Mouse (Mus musculus) heart, postnatal 0 days (tissue): ENCODE results near the gene Cry2. TPM values are rescaled to one million over a fixed set of nuclear protein-coding genes. Genes with fewer than 3 reads are reported as not detected.

Experiments
- ATAC-seq: fragments of 200-750 bp; cut with Nextera tagmentation; 2 replicates; pipeline ENCODE4 v1.8.0; 2017; ENCODE audit warnings: low read depth, moderate number of reproducible peaks, moderate library complexity; ENCODE audit not compliant: insufficient read depth
- DNase-seq: peaks from one replicate; pipeline ENCODE4 v3.0.0-alpha.2; 2016; ENCODE audit warnings: low spot score
- H3K27ac ChIP-seq: fragments of 300-500 bp; sonication (generic); 2 replicates; pipeline ENCODE4 v1.5.1; 2014; ENCODE audit warnings: low read depth, mild to moderate bottlenecking
- H3K27me3 ChIP-seq: fragments of 300-500 bp; sonication (generic); 2 replicates; pipeline ENCODE4 v1.6.1; 2014; ENCODE audit warnings: low read length, mixed read lengths; ENCODE audit not compliant: control insufficient read depth, insufficient read depth
- H3K36me3 ChIP-seq: fragments of 300-500 bp; sonication (generic); replicated peaks from 2 replicates; pipeline ENCODE4 v1.6.1; 2014; ENCODE audit warnings: low read length, mixed read lengths; ENCODE audit not compliant: control insufficient read depth, insufficient read depth
- H3K4me1 ChIP-seq: fragments of 300-500 bp; sonication (generic); 2 replicates; pipeline ENCODE4 v1.6.1; 2014; ENCODE audit warnings: antibody characterized with exemption; ENCODE audit not compliant: control insufficient read depth, insufficient read depth
- H3K4me2 ChIP-seq: fragments of 300-500 bp; sonication (generic); 2 replicates; pipeline ENCODE4 v1.6.1; 2014; ENCODE audit warnings: low read depth, mild to moderate bottlenecking, low read length, moderate library complexity
- H3K4me3 ChIP-seq: fragments of 300-500 bp; sonication (generic); 2 replicates; pipeline ENCODE4 v1.5.1; 2014; ENCODE audit warnings: low read depth, low read length
- H3K9ac ChIP-seq: fragments of 300-500 bp; sonication (generic); replicated peaks from 2 replicates; pipeline ENCODE4 v1.6.1; 2014; ENCODE audit warnings: low read depth, low read length, mixed read lengths
- H3K9me3 ChIP-seq: fragments of 300-500 bp; sonication (generic); replicated peaks from 2 replicates; pipeline ENCODE4 v1.6.1; 2016; ENCODE audit warnings: low read length; ENCODE audit not compliant: control insufficient read depth
- CTCF ChIP-seq: IDR thresholded peaks from 2 replicates; pipeline ENCODE4 v1.5.1; 2016; ENCODE audit warnings: antibody characterized with exemption, control low read depth, low read depth
- EP300 ChIP-seq: IDR thresholded peaks from 2 replicates; pipeline ENCODE4 v1.6.1; 2016; ENCODE audit warnings: antibody characterized with exemption, low read depth
- WGBS: fragments of 180-500 bp; shearing (Covaris S2); extraction: QIAGEN DNeasy Blood & Tissue Kit; methylation state at CpG from one replicate; pipeline ENCODE4 v1.1.7; 2014; 5-methylcytosine and 5-hydroxymethylcytosine counted together
- polyA plus RNA-seq: library from polyadenylated mRNA; unstranded; fragments of >200 nt; fragmentation: Nextera tagmentation; extraction: Ambion mirVana; gene quantifications from 2 replicates; pipeline ENCODE4 v1.2.1, GENCODE M21; 2015
- total RNA-seq: library from RNA; depleted of rRNA; stranded (reverse); fragments of >200 nt; gene quantifications from 2 replicates; pipeline ENCODE4 v1.2.3, GENCODE M21; 2014; ENCODE audit warnings: low replicate concordance

The Cry2 gene
- total and polyA plus RNA-seq, 2 experiments from 2014 or later, result 9.5 to 17.3 TPM

GRCm38 (mm10) chr2:92392318-92393264 is 41.3 kb downstream of the Cry2 start:
- DNase-seq, result no peak
- H3K27me3 ChIP-seq, result peaks cover 46% of the 10 kb centered on the region

GRCm38 (mm10) chr2:92391703-92392317 is 42.0 kb downstream of the Cry2 start:
- whole genome bisulfite sequencing, result 33% methylated on average over 11 of the region's 11 CpGs
- TF ChIP-seq CTCF (no peak), EP300 (no peak)
- no peak for ATAC-seq

More at GRCm38 (mm10) chr2:92392318-92393264, 41.3 kb downstream of the Cry2 start:
- ATAC-seq, result no peak
- no peak overlapping the region for H3K4me3 ChIP-seq
- TF ChIP-seq CTCF (no peak), EP300 (no peak)
- H3K9ac ChIP-seq, result no peak overlapping the region
- peaks cover 16% of the 10 kb centered on the region for H3K4me1 ChIP-seq
- H3K4me2 ChIP-seq, result peak overlapping the region; percentile 44
- WGBS, result 7% methylated on average over 26 of the region's 26 CpGs
- H3K36me3 ChIP-seq, result no peaks in the 10 kb centered on the region
- no peaks in the 10 kb centered on the region for H3K9me3 ChIP-seq
- H3K27ac ChIP-seq, result no peak overlapping the region

GRCm38 (mm10) chr2:92391116-92391515 is 42.7 kb downstream of the Cry2 start:
- no peak overlapping the region for H3K4me3 ChIP-seq
- no peak overlapping the region for H3K4me2 ChIP-seq
- no peak for TF ChIP-seq EP300
- no peak for TF ChIP-seq CTCF
- H3K36me3 ChIP-seq, result no peaks in the 10 kb centered on the region
- ATAC-seq (no peak), DNase-seq (no peak)
- no peak overlapping the region for H3K27ac ChIP-seq
- 84% methylated on average over 8 of the region's 8 CpGs for WGBS
- H3K9ac ChIP-seq, result no peak overlapping the region
- H3K27me3 ChIP-seq, result peaks cover 46% of the 10 kb centered on the region
- H3K4me1 ChIP-seq, result peaks cover 16% of the 10 kb centered on the region
- no peaks in the 10 kb centered on the region for H3K9me3 ChIP-seq

More at GRCm38 (mm10) chr2:92391703-92392317, 42.0 kb downstream of the Cry2 start:
- Histone ChIP-seq H3K9ac (no peak overlapping the region), H3K9me3 (no peaks in the 10 kb centered on the region), H3K27me3 (peaks cover 46% of the 10 kb centered on the region), H3K36me3 (no peaks in the 10 kb centered on the region), H3K4me2 (peak overlapping the region; percentile 44), H3K4me1 (peaks cover 16% of the 10 kb centered on the region), H3K4me3 (no peak overlapping the region), H3K27ac (no peak overlapping the region)
- DNase-seq, result no peak

- WGBS, result 63% methylated on average over 6 of the region's 6 CpGs
- H3K27me3 ChIP-seq, result peaks cover 43% of the 10 kb centered on the region
- no peak for TF ChIP-seq EP300
- TF ChIP-seq CTCF, result no peak
These were observed 43.5 kb downstream of the Cry2 start for GRCm38 (mm10) chr2:92390206-92390930.

GRCm38 (mm10) chr2:92389645-92390044 is 44.2 kb downstream of the Cry2 start:
- 0 out of 2 replicates have a peak, but pooled peaks have one; percentile 1 for ATAC-seq
- WGBS, result 12% methylated on average over 10 of the region's 10 CpGs
- no peak overlapping the region; the same call in 1 of the 2 replicates for H3K9ac ChIP-seq
- peaks cover 16% of the 10 kb centered on the region for H3K4me1 ChIP-seq
- peak overlapping the region; percentile 57 for H3K4me3 ChIP-seq
- H3K27me3 ChIP-seq, result peaks cover 39% of the 10 kb centered on the region
- H3K36me3 ChIP-seq, result no peaks in the 10 kb centered on the region
- no peak overlapping the region for H3K27ac ChIP-seq
- no peak for TF ChIP-seq CTCF
- TF ChIP-seq EP300, result no peak
- H3K4me2 ChIP-seq, result peak overlapping the region; percentile 67
- H3K9me3 ChIP-seq, result no peaks in the 10 kb centered on the region
- DNase-seq, result no peak

More at GRCm38 (mm10) chr2:92390206-92390930, 43.5 kb downstream of the Cry2 start:
- DNase-seq (no peak), ATAC-seq (no peak)
- Histone ChIP-seq H3K9me3 (no peaks in the 10 kb centered on the region), H3K4me1 (peaks cover 16% of the 10 kb centered on the region), H3K27ac (no peak overlapping the region), H3K4me3 (no peak overlapping the region), H3K9ac (no peak overlapping the region), H3K36me3 (no peaks in the 10 kb centered on the region), H3K4me2 (no peak overlapping the region)
